1 mouse cellular context compared by ENCODE assay signal in genomic region chr2:28517206-28517909, GRCm38 (mm10).
A peak's percentile ranks its signal among the peaks of the same experiment; 100 is the strongest.
TF ChIP-seq lines count a peak whose summit lies in the region.

No protein-coding gene starts in this region.

TF ChIP-seq in MEL, 35 proteins besides CTCF, POLR2A, EP300 and RAD21:
- TF ChIP-seq E2F4 (IDR thresholded peaks at IDR 0.05; ENCODE audit: borderline replicate concordance, low read depth, low read length) (no peak), MYB (IDR thresholded peaks at IDR 0.05; ENCODE audit: low read depth, low read length) (no peak), ZC3H11A (IDR thresholded peaks at IDR 0.05; ENCODE audit: low read depth, low read length) (peak; percentile 70), SIN3A (IDR thresholded peaks at IDR 0.05; ENCODE audit: low read length) (peak; percentile 50; the same call in 1 of the 2 replicates), CHD2 (IDR thresholded peaks at IDR 0.05; ENCODE audit: low read length) (no peak), NELFE (IDR thresholded peaks at IDR 0.05; ENCODE audit: low read depth, low read length) (no peak), ZKSCAN1 (IDR thresholded peaks at IDR 0.05; ENCODE audit: low read depth, low read length) (no peak), TAL1 (IDR thresholded peaks at IDR 0.05; ENCODE audit: low read length) (no peak), ELF1 (IDR thresholded peaks at IDR 0.05; ENCODE audit: low read depth, low read length) (no peak), CHD1 (IDR thresholded peaks at IDR 0.05; ENCODE audit: low read depth, low read length) (no peak), TBP (IDR thresholded peaks at IDR 0.05; ENCODE audit: low read depth, low read length) (no peak), HCFC1 (IDR thresholded peaks at IDR 0.05; ENCODE audit: low read depth, low read length) (no peak), MXI1 (IDR thresholded peaks at IDR 0.05; ENCODE audit: low read depth, low read length) (0 out of 2 replicates have a peak, but pooled peaks have one; percentile 24), MYC (IDR thresholded peaks at IDR 0.05; ENCODE audit: low read depth, low read length) (no peak), GABPA (IDR thresholded peaks at IDR 0.05; ENCODE audit: low read depth, low read length) (no peak), USF1 (IDR thresholded peaks at IDR 0.05; ENCODE audit: low read depth, low read length) (no peak), POLR2AphosphoS5 (IDR thresholded peaks at IDR 0.05; ENCODE audit: borderline replicate concordance, low read depth, low read length) (no peak), ZMIZ1 (IDR thresholded peaks at IDR 0.05; ENCODE audit: low read depth, low read length) (no peak), USF2 (IDR thresholded peaks at IDR 0.05; ENCODE audit: borderline replicate concordance in 1 of 2, insufficient read depth in 1 of 2, low read depth in 1 of 2, low read length in 2 of 2) (no peak), SMC3 (IDR thresholded peaks at IDR 0.05; ENCODE audit: low read depth, low read length) (peak; percentile 88)
TF ChIP-seq in MEL: peak in this region for 4.
